Mouse (Mus musculus) neural tube, embryonic 15.5 days (tissue): ENCODE data around the gene Siae. TPM values are rescaled to one million over a fixed set of nuclear protein-coding genes. Genes with fewer than 3 reads are reported as not detected.

Experiments
- ATAC-seq: fragments of 200-750 bp; cut with Nextera tagmentation; 2 replicates; pipeline ENCODE4 v1.8.0; 2017; ENCODE audit warnings: mild to moderate bottlenecking, moderate TSS enrichment, moderate library complexity; ENCODE audit not compliant: low FRiP score
- H3K27ac ChIP-seq: fragments of 300-500 bp; sonication (generic); replicated peaks from 2 replicates; pipeline ENCODE4 v1.5.1; 2015; ENCODE audit warnings: mild to moderate bottlenecking, inconsistent platforms
- H3K27me3 ChIP-seq: fragments of 300-500 bp; sonication (generic); replicated peaks from 2 replicates; pipeline ENCODE4 v1.6.1; 2015; ENCODE audit warnings: inconsistent platforms
- H3K36me3 ChIP-seq: fragments of 300-500 bp; sonication (generic); 2 replicates; pipeline ENCODE4 v1.6.1; 2015; ENCODE audit warnings: inconsistent platforms
- H3K4me1 ChIP-seq: fragments of 300-500 bp; sonication (generic); 2 replicates; pipeline ENCODE4 v1.6.1; 2015; ENCODE audit warnings: inconsistent platforms
- H3K4me2 ChIP-seq: fragments of 300-500 bp; sonication (generic); 2 replicates; pipeline ENCODE4 v1.6.1; 2015; ENCODE audit warnings: inconsistent platforms, mild to moderate bottlenecking, moderate library complexity
- H3K4me3 ChIP-seq: fragments of 300-500 bp; sonication (generic); replicated peaks from 2 replicates; pipeline ENCODE4 v1.5.1; 2015; ENCODE audit warnings: mild to moderate bottlenecking, inconsistent platforms
- H3K9ac ChIP-seq: fragments of 300-500 bp; sonication (generic); replicated peaks from 2 replicates; pipeline ENCODE4 v1.6.1; 2015; ENCODE audit warnings: mild to moderate bottlenecking, inconsistent platforms
- H3K9me3 ChIP-seq: fragments of 300-500 bp; sonication (generic); replicated peaks from 2 replicates; pipeline ENCODE4 v1.6.1; 2016; ENCODE audit warnings: inconsistent platforms
- WGBS: fragments of 180-500 bp; shearing (Covaris S2); methylation state at CpG from one replicate; pipeline ENCODE4 v1.1.7; 2015; ENCODE audit warnings: mixed read lengths; 5-methylcytosine and 5-hydroxymethylcytosine counted together
- polyA plus RNA-seq: library from polyadenylated mRNA; unstranded; fragments of >200 nt; fragmentation: Nextera tagmentation; extraction: Ambion mirVana; gene quantifications from 2 replicates; pipeline ENCODE4 v1.2.1, GENCODE M21; 2015

Gene Siae
- polyA plus RNA-seq, 1 experiment from 2014 or later: 13.3 TPM

DNA sequence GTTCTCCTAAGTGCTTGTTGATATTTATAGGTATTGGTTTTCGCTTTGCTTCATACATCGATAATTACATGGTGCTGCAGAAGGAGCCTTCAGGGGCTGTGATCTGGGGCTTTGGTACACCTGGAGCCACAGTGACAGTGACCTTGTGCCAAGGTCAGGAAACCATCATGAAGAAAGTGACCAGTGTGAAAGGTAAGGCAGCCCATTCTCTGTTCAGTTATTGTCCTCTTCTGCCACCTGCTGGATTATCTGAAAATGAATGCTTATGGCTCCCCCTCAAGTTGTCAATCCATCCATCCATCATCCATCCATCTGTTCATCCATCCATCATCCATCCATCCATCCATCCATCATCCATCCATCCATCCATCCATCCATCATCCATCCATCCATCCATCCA lies 61.3 kb downstream of the Siae start:
- Histone ChIP-seq H3K9me3 (no peaks in the 10 kb centered on the region), H3K9ac (no peak overlapping the region), H3K4me2 (no peak overlapping the region), H3K27ac (no peak overlapping the region), H3K27me3 (no peaks in the 10 kb centered on the region), H3K4me3 (no peak overlapping the region), H3K4me1 (peaks cover 16% of the 10 kb centered on the region), H3K36me3 (no peaks in the 10 kb centered on the region)
- no peak for ATAC-seq
- WGBS: 62% methylated on average over 2 of the region's 2 CpGs

DNA sequence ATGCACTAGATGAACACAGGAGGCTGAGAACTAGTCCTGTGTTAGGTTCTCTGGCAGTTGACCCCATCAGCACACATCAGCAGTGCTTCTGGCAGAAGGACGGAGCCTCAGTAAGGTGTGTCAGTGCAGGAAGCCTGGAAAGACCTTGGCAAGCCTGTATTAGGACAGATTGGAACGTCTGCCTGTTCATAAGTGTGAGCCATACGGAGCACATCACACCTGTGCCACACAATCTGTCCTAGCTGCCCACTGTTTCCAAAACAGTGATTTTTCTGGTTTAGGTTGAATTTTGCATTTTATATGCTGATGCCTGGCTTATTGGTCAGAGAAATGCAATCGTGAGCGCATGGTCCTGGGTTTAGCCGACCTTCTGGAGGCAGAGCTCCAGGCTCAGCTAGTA lies 65.8 kb downstream of the Siae start:
- 77% methylated on average over 6 of the region's 6 CpGs for WGBS
- Histone ChIP-seq H3K4me2 (no peak overlapping the region), H3K27ac (no peak overlapping the region), H3K36me3 (no peaks in the 10 kb centered on the region), H3K4me1 (peaks cover 16% of the 10 kb centered on the region), H3K9me3 (no peaks in the 10 kb centered on the region), H3K27me3 (no peaks in the 10 kb centered on the region), H3K4me3 (no peak overlapping the region), H3K9ac (no peak overlapping the region)
- no peak for ATAC-seq

DNA sequence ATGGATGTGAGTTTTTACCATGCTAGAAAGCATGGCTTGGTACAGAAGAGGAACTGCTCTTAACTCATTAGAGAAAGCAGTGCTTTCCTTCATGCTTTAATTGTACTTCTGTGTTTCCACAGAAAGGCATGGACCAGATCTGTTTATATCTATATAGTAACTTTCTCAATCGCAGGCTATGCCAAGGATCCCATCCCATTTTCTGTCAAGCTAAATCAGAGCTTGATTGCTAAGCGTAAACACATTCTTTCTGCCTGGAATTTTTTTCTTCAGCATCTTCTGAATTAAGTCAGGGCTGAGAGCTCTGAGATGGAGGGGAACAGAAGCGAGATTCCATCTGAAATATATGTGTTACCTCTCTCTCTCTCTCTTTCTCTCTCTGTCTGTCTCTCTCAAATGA lies 68.5 kb downstream of the Siae start:
- no peak for ATAC-seq
- Histone ChIP-seq H3K4me1 (peaks cover 22% of the 10 kb centered on the region), H3K9me3 (no peaks in the 10 kb centered on the region), H3K4me3 (no peak overlapping the region), H3K4me2 (no peak overlapping the region), H3K36me3 (no peaks in the 10 kb centered on the region), H3K27me3 (no peaks in the 10 kb centered on the region), H3K27ac (no peak overlapping the region), H3K9ac (no peak overlapping the region)
- 83% methylated on average over 3 of the region's 3 CpGs for WGBS

DNA sequence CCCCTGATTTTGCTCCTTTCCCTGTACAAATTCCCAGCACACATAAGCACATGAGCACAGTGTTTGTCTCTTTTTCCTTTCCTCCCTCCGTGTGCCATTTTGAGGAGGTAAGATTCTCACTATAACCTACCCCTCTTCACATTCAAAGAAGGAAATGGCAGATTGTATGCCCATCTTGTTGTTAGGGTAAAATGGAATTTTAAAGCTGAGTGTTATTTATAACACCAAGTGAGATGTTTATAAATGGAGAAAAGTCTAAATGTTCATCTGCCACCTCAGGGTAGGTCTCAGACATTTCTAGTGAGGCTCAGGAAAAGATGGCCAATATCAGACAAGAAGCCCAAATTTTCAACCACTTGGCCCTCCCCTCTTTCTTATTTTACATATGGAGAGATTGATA lies 69.0 kb downstream of the Siae start:
- H3K4me1 ChIP-seq: peaks cover 22% of the 10 kb centered on the region
- H3K27ac ChIP-seq: no peak overlapping the region
- no peaks in the 10 kb centered on the region for H3K9me3 ChIP-seq
- H3K27me3 ChIP-seq: no peaks in the 10 kb centered on the region
- no peak overlapping the region for H3K4me3 ChIP-seq
- ATAC-seq: no peak
- H3K9ac ChIP-seq: no peak overlapping the region
- 65% methylated on average over 1 of the region's 1 CpGs for WGBS
- no peaks in the 10 kb centered on the region for H3K36me3 ChIP-seq
- H3K4me2 ChIP-seq: no peak overlapping the region

DNA sequence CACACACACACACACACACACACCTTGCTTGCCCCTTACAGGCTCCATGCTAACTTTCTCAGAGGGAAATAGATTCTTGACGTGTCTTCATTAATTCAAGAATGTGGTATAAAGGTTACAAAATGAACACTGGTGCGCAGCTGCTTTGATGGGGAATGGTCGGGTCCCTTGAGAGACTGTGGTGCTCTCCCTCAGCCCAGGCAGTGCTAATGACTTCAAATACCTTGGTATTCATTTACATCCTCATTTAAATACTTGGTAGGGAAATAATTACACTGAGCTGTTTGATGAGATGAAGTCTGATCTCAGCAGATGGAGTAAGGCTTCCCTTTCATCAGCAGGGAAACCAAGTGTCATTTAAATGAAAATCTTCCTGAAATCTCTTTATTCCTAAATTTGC lies 69.6 kb downstream of the Siae start:
- H3K4me2 ChIP-seq: peak overlapping the region; percentile 43
- no peak overlapping the region for H3K4me3 ChIP-seq
- peak overlapping the region; percentile 76 for H3K27ac ChIP-seq
- ATAC-seq: peak; percentile 75
- H3K9me3 ChIP-seq: no peaks in the 10 kb centered on the region
- WGBS: 24% methylated on average over 3 of the region's 3 CpGs
- no peaks in the 10 kb centered on the region for H3K36me3 ChIP-seq
- no peaks in the 10 kb centered on the region for H3K27me3 ChIP-seq
- H3K4me1 ChIP-seq: peaks cover 22% of the 10 kb centered on the region
- no peak overlapping the region for H3K9ac ChIP-seq

DNA sequence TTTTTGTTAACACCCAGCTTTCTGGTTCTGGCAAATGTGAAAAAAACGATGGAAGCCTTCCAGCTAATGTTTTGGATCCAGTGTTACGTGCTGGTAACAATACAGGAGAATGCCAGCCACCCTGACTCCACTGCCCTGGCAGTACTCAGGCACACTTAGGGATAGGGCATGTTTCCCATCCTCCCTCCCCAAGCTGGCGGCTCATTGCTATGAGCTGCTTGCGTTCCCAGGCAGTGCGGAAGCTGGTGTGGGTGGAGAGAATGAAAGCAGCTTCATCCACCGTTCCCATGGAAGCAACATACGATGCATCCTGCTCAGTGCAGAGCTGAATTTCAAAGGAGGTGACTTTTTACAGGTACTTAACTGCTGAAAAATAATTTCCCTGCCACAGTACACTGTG lies 70.1 kb downstream of the Siae start:
- peaks cover 22% of the 10 kb centered on the region for H3K4me1 ChIP-seq
- H3K9ac ChIP-seq: 0 out of 2 replicates have a peak overlapping the region, but pooled peaks have one; percentile 1
- H3K27me3 ChIP-seq: no peaks in the 10 kb centered on the region
- WGBS: 13% methylated on average over 7 of the region's 7 CpGs
- H3K4me3 ChIP-seq: 0 out of 2 replicates have a peak overlapping the region, but pooled peaks have one; percentile 9
- peak overlapping the region; percentile 43 for H3K4me2 ChIP-seq
- peak; percentile 92 for ATAC-seq
- H3K9me3 ChIP-seq: no peaks in the 10 kb centered on the region
- H3K36me3 ChIP-seq: no peaks in the 10 kb centered on the region
- H3K27ac ChIP-seq: peak overlapping the region; percentile 76

DNA sequence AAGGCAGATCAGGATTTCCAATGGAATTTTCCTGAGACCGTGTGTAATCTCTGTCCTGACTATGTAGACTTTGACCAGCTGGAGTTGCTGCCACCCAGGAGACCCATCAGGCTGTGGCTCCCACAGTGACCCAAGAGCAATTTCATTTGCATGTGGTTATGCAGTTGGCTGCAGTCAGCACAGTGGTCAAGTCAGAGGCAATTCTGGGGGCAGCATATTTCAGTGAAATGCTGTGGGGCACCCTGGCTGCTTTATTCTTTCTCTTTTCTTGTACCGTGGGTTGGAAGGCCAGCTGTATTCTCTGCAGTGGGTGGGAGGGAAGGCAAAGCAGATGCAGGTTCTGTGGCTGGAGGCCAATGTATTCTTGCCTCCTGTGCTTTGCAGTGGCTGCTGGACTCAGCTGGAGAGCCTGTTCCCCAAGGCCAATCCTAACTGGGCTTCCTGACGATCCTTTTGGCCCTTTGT lies 70.6 kb downstream of the Siae start:
- 0 out of 2 replicates have a peak overlapping the region, but pooled peaks have one; percentile 1 for H3K9ac ChIP-seq
- no peak overlapping the region for H3K4me3 ChIP-seq
- no peaks in the 10 kb centered on the region for H3K9me3 ChIP-seq
- H3K4me1 ChIP-seq: peaks cover 22% of the 10 kb centered on the region
- H3K36me3 ChIP-seq: no peaks in the 10 kb centered on the region
- no peaks in the 10 kb centered on the region for H3K27me3 ChIP-seq
- H3K4me2 ChIP-seq: peak overlapping the region; percentile 43
- WGBS: 4% methylated on average over 3 of the region's 3 CpGs
- peak; percentile 58 for ATAC-seq
- peak overlapping the region; percentile 76 for H3K27ac ChIP-seq

DNA sequence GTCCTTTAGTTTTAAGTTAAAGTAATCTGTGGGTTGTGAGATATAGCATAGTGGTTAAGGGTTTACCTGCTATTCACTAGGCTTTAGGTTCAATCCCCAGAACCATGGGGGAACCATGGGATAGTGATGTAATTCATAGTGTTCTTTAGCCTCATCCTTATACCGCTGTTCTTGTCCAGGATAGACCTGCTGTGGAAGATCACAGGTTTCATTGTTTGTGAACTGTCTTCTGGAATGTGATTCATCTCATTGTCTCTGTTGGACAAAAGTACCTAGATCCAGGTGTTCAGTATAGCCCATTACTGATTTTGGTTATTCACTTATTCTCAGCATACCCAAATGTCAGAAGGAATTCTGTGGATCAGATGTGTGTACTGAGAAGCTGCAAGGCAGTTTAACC lies 71.8 kb downstream of the Siae start:
- Histone ChIP-seq H3K9me3 (no peaks in the 10 kb centered on the region), H3K9ac (no peak overlapping the region), H3K4me3 (no peak overlapping the region), H3K27me3 (no peaks in the 10 kb centered on the region), H3K27ac (no peak overlapping the region), H3K4me1 (peaks cover 22% of the 10 kb centered on the region), H3K36me3 (no peaks in the 10 kb centered on the region), H3K4me2 (no peak overlapping the region)
- 100% methylated on average over 1 of the region's 1 CpGs for WGBS
- no peak for ATAC-seq

DNA sequence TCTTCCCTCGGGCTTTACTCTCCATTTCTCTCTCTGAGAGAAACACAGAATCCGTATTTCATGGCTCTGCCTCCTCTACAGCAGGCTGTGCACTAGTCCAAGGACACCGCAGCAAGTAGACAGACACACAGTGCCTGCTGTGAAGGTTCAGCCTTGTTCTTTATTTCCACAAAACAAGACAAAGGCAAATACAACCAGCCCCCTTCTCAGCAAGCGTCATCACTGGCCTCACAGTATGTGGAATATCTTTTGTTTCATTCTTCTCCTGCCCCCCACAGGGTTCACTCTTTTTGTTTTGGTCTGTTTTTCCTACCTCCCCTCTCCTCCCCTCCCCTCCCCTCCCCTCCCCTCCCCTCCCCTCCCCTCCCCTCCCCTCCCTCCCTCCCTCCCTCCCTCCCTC lies 73.1 kb downstream of the Siae start:
- Histone ChIP-seq H3K9ac (no peak overlapping the region), H3K4me2 (no peak overlapping the region), H3K27me3 (no peaks in the 10 kb centered on the region), H3K36me3 (no peaks in the 10 kb centered on the region), H3K4me1 (peaks cover 22% of the 10 kb centered on the region), H3K4me3 (no peak overlapping the region), H3K9me3 (no peaks in the 10 kb centered on the region), H3K27ac (no peak overlapping the region)
- ATAC-seq: no peak
- 40% methylated on average over 4 of the region's 4 CpGs for WGBS

DNA sequence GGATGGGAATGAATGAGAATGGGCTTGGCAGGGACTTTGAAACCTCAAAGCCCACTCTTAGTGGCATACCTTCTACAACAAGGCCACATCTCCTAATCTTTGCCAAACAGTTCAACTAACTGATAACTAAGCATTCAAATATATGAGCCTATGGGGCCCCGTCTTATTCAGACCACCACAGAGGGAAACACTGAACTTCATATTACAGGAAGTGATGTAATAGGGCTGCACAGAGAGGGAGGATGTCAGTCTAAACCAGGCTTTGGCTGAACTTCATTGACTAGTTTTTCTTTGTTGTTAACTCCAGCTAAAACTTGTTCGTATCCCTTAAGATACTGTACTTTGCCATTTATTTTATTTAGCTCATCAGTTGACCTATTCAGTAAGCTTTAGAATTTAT lies 74.4 kb downstream of the Siae start:
- Histone ChIP-seq H3K4me1 (peaks cover 20% of the 10 kb centered on the region), H3K9ac (no peak overlapping the region), H3K4me2 (no peak overlapping the region), H3K4me3 (no peak overlapping the region), H3K36me3 (no peaks in the 10 kb centered on the region), H3K27me3 (no peaks in the 10 kb centered on the region), H3K27ac (no peak overlapping the region), H3K9me3 (no peaks in the 10 kb centered on the region)
- 90% methylated on average over 2 of the region's 2 CpGs for WGBS
- no peak for ATAC-seq

DNA sequence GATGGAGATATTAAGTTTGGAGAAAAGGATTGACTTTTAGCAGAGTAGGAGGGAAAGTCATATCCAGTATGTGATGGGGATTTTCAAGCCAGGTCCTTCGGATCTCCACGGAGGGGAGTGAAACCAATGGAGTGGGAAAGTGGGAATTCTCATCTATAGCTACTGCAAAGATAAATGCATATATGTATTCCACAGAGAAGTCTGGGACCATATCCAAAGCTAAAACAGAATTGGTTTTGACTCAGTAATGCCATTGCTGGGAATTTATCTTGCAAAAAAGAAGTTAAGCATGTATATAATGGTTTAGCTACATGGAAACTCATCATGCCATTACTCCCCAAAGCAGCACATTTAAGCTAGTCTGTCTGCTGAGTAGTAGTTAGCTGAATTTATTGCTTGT lies 76.8 kb downstream of the Siae start:
- Histone ChIP-seq H3K36me3 (no peaks in the 10 kb centered on the region), H3K4me1 (no peaks in the 10 kb centered on the region), H3K4me3 (no peak overlapping the region), H3K27ac (no peak overlapping the region), H3K9me3 (no peaks in the 10 kb centered on the region), H3K27me3 (no peaks in the 10 kb centered on the region), H3K9ac (no peak overlapping the region), H3K4me2 (no peak overlapping the region)
- WGBS: 48% methylated on average over 2 of the region's 2 CpGs
- ATAC-seq: no peak

DNA sequence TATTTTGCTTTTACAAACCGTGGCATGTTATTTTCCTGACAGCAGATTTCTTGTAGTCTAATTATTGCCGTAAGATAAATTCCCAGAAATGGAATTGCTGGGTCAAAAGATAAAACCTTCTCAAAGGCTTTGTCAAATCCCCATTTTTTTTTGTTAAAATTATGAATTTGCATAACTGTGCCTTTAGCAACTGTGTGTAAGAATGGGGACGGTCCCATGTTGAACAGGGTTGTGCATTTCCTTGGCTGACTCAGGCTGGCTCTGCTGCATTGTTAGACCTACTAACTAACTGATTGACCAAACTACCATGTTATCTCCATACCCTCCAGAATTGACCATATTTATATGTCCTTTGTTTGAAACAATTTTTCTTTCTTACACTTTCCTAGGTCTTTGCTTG lies 78.8 kb downstream of the Siae start:
- H3K9ac ChIP-seq: no peak overlapping the region
- no peaks in the 10 kb centered on the region for H3K4me1 ChIP-seq
- no peaks in the 10 kb centered on the region for H3K36me3 ChIP-seq
- H3K27ac ChIP-seq: no peak overlapping the region
- ATAC-seq: no peak
- H3K4me2 ChIP-seq: no peak overlapping the region
- H3K9me3 ChIP-seq: no peaks in the 10 kb centered on the region
- no peaks in the 10 kb centered on the region for H3K27me3 ChIP-seq
- no peak overlapping the region for H3K4me3 ChIP-seq
- WGBS: 90% methylated on average over 3 of the region's 3 CpGs

DNA sequence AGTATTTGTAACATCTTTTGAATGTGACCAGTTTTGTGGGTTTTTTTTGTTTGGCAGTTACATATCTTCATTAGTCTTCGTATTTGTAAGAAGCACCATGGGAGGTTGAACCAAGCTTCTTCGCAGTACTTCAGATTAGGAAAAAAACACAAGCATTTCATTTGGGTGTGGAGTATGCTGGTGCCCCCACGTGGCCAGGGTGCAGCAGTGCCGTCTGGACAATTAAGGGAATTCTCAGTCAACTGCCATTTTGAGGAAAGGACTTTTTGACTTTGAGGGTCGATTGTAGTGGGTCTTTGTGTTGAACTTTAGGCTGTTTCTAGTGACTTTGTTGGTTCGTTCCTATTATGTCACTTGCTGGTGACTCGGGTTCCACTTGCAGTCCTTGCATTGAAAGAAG lies 80.8 kb downstream of the Siae start:
- Histone ChIP-seq H3K4me2 (no peak overlapping the region), H3K4me3 (no peak overlapping the region), H3K4me1 (no peaks in the 10 kb centered on the region), H3K9ac (no peak overlapping the region), H3K9me3 (no peaks in the 10 kb centered on the region), H3K36me3 (no peaks in the 10 kb centered on the region), H3K27ac (no peak overlapping the region), H3K27me3 (no peaks in the 10 kb centered on the region)
- WGBS: 20% methylated on average over 7 of the region's 7 CpGs
- no peak for ATAC-seq
